Mouse (Mus musculus) lung, postnatal 0 days (tissue): ENCODE data around the gene Efnb2.

Source experiments
- CTCF ChIP-seq: IDR thresholded peaks from 2 replicates; pipeline ENCODE4 v1.5.1; 2016; ENCODE audit warnings: antibody characterized with exemption, mild to moderate bottlenecking
- EP300 ChIP-seq: IDR thresholded peaks from 2 replicates; pipeline ENCODE4 v1.6.1; 2016; ENCODE audit warnings: antibody characterized with exemption, mild to moderate bottlenecking, control low read depth

DNA sequence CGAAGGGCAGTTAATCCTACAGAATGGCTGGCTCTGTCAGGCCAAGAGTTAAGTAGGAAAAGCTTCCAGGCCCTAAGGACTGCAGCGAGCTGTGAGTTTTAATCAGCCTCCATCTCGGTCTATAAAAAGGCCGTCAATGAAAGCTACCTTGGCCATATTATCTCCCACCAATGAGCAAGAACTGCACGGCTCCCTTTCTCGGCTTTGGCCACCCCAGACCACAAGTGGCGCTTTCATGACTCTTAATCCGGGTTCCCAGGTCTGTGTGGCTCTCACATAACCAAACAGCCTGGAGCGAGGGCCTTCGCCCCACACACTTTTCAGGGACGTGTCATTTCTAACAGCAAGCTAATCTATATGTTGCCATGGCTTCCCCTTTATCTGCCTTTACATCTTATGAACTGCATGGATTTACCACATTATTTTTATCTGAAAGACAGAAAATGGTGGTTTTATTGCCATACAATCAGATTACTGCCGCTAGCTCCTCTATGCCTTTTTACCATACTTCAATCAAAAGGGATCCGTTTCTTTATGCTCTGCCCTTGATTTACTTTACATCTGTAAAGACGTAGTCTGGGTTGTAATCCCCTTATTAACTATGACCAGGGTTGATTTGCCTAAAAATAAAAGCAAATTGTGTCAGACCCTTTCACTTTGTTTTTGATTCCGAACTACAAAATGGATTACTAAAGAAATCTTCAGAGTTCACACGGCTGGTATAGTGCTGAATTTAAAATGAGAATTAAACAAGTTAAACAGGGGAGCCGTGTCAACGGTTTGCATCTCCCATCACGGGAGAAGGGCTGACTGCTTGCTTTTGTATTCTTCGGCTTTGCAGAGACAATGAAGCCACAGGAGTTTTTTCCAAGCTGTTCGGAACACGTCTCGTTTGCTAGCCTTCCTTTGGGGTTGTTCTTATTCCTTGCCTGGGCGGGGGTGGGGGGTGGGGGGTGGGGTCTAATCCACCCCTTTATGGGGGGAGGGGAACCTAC lies 5.4 kb downstream of the Efnb2 start:
- TF ChIP-seq CTCF (no peak), EP300 (no peak)
